Mouse (Mus musculus) midbrain, embryonic 11.5 days (tissue): ENCODE measurements around the gene Efcab5. TPM values are rescaled to one million over a fixed set of nuclear protein-coding genes. Genes with fewer than 3 reads are reported as not detected.

ENCODE experiments used
- ATAC-seq: fragments of 200-750 bp; cut with Nextera tagmentation; 2 replicates; pipeline ENCODE4 v1.8.0; 2017; ENCODE audit warnings: moderate TSS enrichment, moderate library complexity; ENCODE audit not compliant: low FRiP score
- DNase-seq: peaks from one replicate; pipeline ENCODE4 v3.0.0; 2015; ENCODE audit warnings: low spot score; ENCODE audit errors: missing footprints
- H3K27ac ChIP-seq: fragments of 300-500 bp; sonication (generic); 2 replicates; pipeline ENCODE4 v1.5.1; 2014; ENCODE audit warnings: low read depth, low read length
- H3K27me3 ChIP-seq: fragments of 300-500 bp; sonication (generic); 2 replicates; pipeline ENCODE4 v1.6.1; 2014; ENCODE audit warnings: mild to moderate bottlenecking, low read length, moderate library complexity, mixed read lengths; ENCODE audit not compliant: control insufficient read depth, insufficient read depth
- H3K36me3 ChIP-seq: fragments of 300-500 bp; sonication (generic); 2 replicates; pipeline ENCODE4 v1.6.1; 2014; ENCODE audit warnings: mild to moderate bottlenecking, low read length, moderate library complexity, mixed read lengths; ENCODE audit not compliant: control insufficient read depth, insufficient read depth
- H3K4me1 ChIP-seq: fragments of 300-500 bp; sonication (generic); 2 replicates; pipeline ENCODE4 v1.6.1; 2014; ENCODE audit warnings: low read length; ENCODE audit not compliant: control insufficient read depth, insufficient read depth
- H3K4me2 ChIP-seq: fragments of 300-500 bp; sonication (generic); 2 replicates; pipeline ENCODE4 v1.6.1; 2014; ENCODE audit warnings: mild to moderate bottlenecking, moderate library complexity
- H3K4me3 ChIP-seq: fragments of 300-500 bp; sonication (generic); 2 replicates; pipeline ENCODE4 v1.5.1; 2014; ENCODE audit warnings: low read depth, low read length
- H3K9ac ChIP-seq: fragments of 300-500 bp; sonication (generic); 2 replicates; pipeline ENCODE4 v1.6.1; 2014; ENCODE audit warnings: low read length
- H3K9me3 ChIP-seq: fragments of 300-500 bp; sonication (generic); 2 replicates; pipeline ENCODE4 v1.6.1; 2016; ENCODE audit warnings: low read length; ENCODE audit not compliant: control insufficient read depth
- WGBS: fragments of 180-500 bp; shearing (Covaris S2); extraction: QIAGEN DNeasy Blood & Tissue Kit; methylation state at CpG from one replicate; pipeline ENCODE4 v1.1.7; 2014; 5-methylcytosine and 5-hydroxymethylcytosine counted together
- polyA plus RNA-seq: library from polyadenylated mRNA; unstranded; fragments of >200 nt; fragmentation: Nextera tagmentation; extraction: Ambion mirVana; gene quantifications from 2 replicates; pipeline ENCODE4 v1.2.1, GENCODE M21; 2014

Gene Efcab5
- polyA plus RNA-seq, 1 experiment from 2014 or later, result 0.25 TPM

DNA sequence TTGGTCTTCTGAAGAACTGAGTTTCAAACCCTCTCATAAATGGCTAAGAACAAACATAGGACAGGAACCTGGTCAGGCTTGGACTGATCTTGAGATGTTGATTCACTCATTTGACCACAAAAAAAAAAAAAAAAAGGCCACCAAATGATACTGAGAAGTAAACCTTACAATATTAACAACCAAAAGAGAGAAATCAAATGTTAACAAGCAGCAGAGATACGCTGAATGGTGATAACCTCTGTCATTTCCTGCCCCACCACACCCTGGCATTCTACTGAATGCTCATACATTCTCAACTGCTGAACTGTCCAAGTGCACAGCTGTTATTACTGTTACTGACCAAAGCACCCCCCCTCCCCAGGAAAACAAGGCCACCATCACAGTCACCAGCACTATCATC lies 11.9 kb upstream of the Efcab5 start:
- no peaks in the 10 kb centered on the region for H3K36me3 ChIP-seq
- no peak overlapping the region for H3K9ac ChIP-seq
- H3K27me3 ChIP-seq, result peaks cover 4% of the 10 kb centered on the region; the same call in 1 of the 2 replicates
- WGBS, result 95% methylated on average over 1 of the region's 1 CpGs
- no peak overlapping the region for H3K4me2 ChIP-seq
- no peak overlapping the region for H3K4me3 ChIP-seq
- H3K4me1 ChIP-seq, result no peaks in the 10 kb centered on the region
- no peaks in the 10 kb centered on the region for H3K9me3 ChIP-seq
- no peak overlapping the region for H3K27ac ChIP-seq
- no peak for DNase-seq
- no peak for ATAC-seq

DNA sequence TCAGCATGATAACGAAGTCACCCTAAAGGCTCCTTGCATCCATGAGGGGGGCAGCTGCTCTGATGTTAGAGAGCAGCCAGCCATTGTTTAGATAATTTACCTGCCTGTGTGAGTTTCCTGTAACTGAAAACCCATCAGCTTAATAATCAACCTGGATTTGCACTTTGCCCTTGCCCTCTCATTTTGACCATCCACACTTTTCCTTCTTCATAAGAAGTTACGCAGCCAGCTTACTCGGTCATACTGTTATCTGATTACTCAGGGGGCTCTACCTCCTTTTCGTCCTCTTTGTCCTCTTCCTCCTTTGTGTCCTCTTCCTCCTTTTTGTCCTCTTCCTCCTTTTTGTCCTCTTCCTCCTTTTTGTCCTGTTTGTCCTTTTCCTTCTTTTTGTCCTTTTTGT lies 10.9 kb upstream of the Efcab5 start:
- H3K27me3 ChIP-seq, result peaks cover 6% of the 10 kb centered on the region; the same call in 1 of the 2 replicates
- no peaks in the 10 kb centered on the region for H3K9me3 ChIP-seq
- no peak overlapping the region for H3K4me3 ChIP-seq
- DNase-seq, result peak; percentile 69
- H3K36me3 ChIP-seq, result no peaks in the 10 kb centered on the region
- H3K4me2 ChIP-seq, result no peak overlapping the region
- WGBS, result 45% methylated on average over 4 of the region's 4 CpGs
- H3K4me1 ChIP-seq, result no peaks in the 10 kb centered on the region
- H3K27ac ChIP-seq, result no peak overlapping the region
- no peak overlapping the region for H3K9ac ChIP-seq
- no peak for ATAC-seq

DNA sequence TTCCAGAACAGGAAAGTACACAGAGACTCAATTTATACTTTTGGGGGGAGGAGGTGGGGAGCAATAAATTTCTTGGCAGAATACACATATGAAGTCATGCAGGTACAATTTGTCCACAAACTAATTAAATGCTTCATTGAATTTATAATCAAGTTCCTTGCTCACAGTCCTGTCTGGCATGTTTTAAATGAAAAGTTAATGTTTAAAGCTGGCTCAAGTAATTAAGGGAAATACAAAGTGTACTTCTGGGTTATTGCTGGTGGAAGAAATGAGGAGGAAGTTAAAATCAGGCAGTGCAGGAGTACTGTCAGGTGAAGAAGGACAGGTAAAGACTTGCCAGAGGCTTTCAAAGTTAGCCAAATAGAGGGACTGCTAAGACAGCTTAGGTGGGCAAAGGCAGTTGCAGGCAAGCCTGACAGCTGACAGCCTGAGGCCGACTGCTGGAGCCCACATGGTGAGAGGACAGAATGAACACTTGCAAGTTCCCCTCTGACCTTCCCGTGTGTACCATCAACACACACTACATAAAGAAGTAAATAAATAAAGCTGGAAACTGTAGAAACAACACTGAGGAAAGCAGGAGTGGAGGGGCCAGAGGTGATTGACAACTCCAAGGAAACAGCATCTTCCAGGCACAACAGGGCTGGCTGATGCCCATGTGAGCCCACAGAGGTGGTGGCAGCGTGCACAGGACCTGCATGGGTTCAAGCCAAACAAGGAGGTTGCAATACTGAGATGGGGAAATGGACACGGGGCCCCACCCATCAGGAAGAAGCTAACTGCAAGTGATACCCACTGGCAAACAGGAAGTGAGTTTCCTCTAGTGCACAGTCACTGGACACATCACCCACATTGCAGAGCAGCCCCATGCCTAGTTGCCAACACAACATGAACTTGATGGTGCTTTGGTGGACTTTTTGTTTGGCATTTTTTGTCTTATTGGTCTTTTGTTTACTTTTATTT lies 7.7 kb upstream of the Efcab5 start:
- Histone ChIP-seq H3K4me3 (no peak overlapping the region), H3K9me3 (no peaks in the 10 kb centered on the region), H3K27me3 (peaks cover 6% of the 10 kb centered on the region; the same call in 1 of the 2 replicates), H3K27ac (no peak overlapping the region), H3K36me3 (no peaks in the 10 kb centered on the region), H3K4me1 (peaks cover 8% of the 10 kb centered on the region; the same call in 1 of the 2 replicates), H3K4me2 (no peak overlapping the region), H3K9ac (no peak overlapping the region)
- no peak for ATAC-seq
- DNase-seq, result peak; percentile 73
- 39% methylated on average over 4 of the region's 4 CpGs for WGBS

DNA sequence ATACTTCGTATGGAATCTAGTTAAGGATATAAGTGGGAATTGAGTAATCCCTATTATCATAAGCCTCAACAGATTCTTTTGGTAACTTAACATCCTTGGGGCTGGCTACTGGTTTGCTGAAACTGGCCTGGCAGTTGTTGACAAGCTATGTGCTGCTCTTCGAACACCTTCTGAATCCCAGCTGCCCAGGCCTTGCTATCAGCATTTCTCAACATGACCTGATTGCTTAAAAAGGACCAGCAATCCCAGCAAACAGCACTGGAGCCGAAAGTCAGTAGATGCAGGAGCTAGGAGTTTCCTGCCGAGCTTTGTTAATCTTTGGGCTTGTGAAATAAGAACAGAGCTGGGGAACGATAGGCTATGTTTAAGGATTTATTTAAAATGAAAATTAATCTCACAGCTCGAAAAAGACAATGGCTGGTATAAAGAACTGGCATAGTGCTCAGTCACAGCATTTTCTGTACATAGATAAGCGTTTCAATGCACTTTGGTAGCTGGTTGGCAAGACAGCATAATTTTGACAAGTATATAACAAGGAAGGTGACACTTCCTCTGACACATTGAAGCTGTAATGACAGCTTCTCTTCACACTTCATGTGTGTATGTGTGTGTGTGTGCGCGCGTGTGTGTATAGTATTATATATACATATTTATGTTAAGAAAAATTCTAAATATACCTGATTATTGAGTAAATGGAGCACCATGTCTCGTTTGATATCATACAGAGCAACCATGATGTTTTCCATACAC lies 6.8 kb upstream of the Efcab5 start:
- Histone ChIP-seq H3K9me3 (no peaks in the 10 kb centered on the region), H3K4me1 (peaks cover 8% of the 10 kb centered on the region; the same call in 1 of the 2 replicates), H3K36me3 (no peaks in the 10 kb centered on the region), H3K9ac (no peak overlapping the region), H3K4me3 (no peak overlapping the region), H3K4me2 (no peak overlapping the region), H3K27ac (no peak overlapping the region), H3K27me3 (peaks cover 6% of the 10 kb centered on the region; the same call in 1 of the 2 replicates)
- 67% methylated on average over 11 of the region's 11 CpGs for whole genome bisulfite sequencing
- ATAC-seq (no peak), DNase-seq (peak; percentile 41)

DNA sequence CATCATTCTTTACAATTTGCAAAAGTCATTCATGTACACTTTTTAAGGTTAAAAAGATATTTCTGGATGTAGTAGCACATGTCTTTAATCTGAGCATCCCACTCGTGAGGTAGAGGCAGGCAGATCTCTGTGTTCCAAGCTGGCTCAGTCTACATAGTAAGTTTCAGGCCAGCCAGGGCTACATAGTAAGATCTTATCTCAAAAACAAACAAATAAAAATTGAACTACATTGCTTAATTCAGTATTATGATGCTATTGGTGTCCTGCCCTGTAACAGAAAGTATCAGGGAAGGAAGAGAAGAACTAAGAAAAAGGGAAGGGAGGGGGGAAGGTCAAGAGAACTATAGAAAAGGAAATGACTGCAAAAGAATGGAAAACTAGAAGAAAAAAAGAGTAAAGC lies 6.0 kb upstream of the Efcab5 start:
- DNase-seq (no peak), ATAC-seq (no peak)
- Histone ChIP-seq H3K4me1 (peaks cover 8% of the 10 kb centered on the region; the same call in 1 of the 2 replicates), H3K9ac (no peak overlapping the region), H3K9me3 (no peaks in the 10 kb centered on the region), H3K27ac (no peak overlapping the region), H3K4me3 (no peak overlapping the region), H3K36me3 (no peaks in the 10 kb centered on the region), H3K27me3 (peaks cover 6% of the 10 kb centered on the region; the same call in 1 of the 2 replicates), H3K4me2 (no peak overlapping the region)
- WGBS, result 46% methylated on average over 1 of the region's 1 CpGs

DNA sequence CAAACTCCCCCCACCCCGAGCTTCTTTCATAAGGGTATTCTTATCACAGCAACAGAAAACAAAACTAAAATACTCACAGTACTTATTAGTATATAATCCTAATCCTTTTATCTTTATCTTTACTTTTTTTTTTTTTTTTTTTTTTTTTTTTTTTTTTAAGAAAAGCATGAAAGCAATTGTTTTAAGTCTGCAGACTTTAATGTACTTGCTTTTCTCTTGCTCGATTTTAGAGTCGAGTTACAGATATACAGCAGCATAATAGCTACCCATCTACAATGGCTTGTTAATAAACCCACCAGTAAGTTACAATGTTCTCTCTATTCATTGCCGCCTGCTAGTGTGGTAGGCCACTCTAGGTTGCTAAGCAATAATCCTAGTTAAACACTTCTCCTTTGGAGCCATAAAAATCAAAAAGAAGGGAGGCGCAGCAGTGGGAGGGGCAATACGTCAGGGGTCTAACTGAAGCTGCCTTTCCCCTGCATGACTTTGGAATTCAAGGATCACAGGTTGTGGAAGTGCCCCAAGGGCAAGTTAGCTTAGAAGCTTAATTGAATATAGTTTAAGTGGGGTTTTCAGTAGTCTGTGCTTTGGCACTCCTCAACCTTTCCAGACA lies 5.3 kb upstream of the Efcab5 start:
- no peak overlapping the region for H3K4me3 ChIP-seq
- peaks cover 6% of the 10 kb centered on the region; the same call in 1 of the 2 replicates for H3K27me3 ChIP-seq
- no peak overlapping the region for H3K4me2 ChIP-seq
- no peak overlapping the region for H3K27ac ChIP-seq
- no peak overlapping the region for H3K9ac ChIP-seq
- peaks cover 8% of the 10 kb centered on the region; the same call in 1 of the 2 replicates for H3K4me1 ChIP-seq
- peak; percentile 86 for DNase-seq
- WGBS, result 15% methylated on average over 6 of the region's 6 CpGs
- no peaks in the 10 kb centered on the region for H3K9me3 ChIP-seq
- H3K36me3 ChIP-seq, result no peaks in the 10 kb centered on the region
- ATAC-seq, result peak; percentile 59; the same call in 1 of the 2 replicates

DNA sequence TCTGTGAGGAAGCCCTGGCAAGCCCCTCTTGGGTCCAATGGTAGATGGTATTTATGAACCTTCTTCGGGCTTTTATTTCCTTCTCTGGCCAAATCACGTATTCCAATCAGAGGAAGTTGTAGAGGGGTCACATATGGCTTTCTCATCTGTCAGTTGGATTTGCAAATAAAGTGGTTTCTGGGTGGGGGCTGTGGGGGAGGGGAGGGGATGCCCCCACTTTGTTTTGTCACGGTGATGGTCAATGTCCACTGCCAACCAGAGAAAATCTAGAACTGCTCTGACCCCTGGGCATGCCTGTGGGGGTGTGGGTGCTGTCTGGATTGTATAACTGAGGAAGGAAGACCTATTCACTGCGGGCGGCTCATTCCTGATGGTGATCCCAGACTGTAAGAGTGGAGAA lies 4.6 kb upstream of the Efcab5 start:
- no peak overlapping the region for H3K4me3 ChIP-seq
- H3K9me3 ChIP-seq, result no peaks in the 10 kb centered on the region
- DNase-seq (peak; percentile 88), ATAC-seq (no peak)
- peaks cover 6% of the 10 kb centered on the region; the same call in 1 of the 2 replicates for H3K27me3 ChIP-seq
- WGBS, result 46% methylated on average over 5 of the region's 5 CpGs
- H3K36me3 ChIP-seq, result no peaks in the 10 kb centered on the region
- H3K4me1 ChIP-seq, result peaks cover 8% of the 10 kb centered on the region; the same call in 1 of the 2 replicates
- H3K27ac ChIP-seq, result no peak overlapping the region
- no peak overlapping the region for H3K4me2 ChIP-seq
- no peak overlapping the region for H3K9ac ChIP-seq

DNA sequence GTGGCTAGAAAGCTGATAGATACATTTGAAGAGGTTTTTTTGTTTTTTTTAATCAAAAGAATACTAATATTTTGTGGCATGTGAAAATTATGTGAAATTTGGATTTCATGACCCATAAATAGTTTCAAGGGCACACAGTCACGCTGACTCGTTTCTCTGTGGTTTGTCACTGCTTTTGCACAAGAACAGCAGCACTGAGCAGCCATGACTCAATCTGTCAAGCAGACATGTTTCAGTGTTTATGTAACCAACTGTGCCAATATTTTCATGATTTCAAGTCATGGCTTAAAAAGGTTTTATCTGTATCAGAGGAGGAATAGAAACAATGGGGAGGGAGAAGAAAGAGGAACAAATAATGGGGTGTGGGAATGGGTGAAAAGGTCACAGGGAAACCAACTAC lies 3.8 kb downstream of the Efcab5 start:
- Histone ChIP-seq H3K4me3 (no peak overlapping the region), H3K27me3 (no peaks in the 10 kb centered on the region), H3K36me3 (no peaks in the 10 kb centered on the region), H3K4me2 (no peak overlapping the region), H3K9ac (no peak overlapping the region), H3K27ac (no peak overlapping the region), H3K4me1 (peaks cover 3% of the 10 kb centered on the region; the same call in 1 of the 2 replicates), H3K9me3 (no peaks in the 10 kb centered on the region)
- WGBS, result 80% methylated on average over 2 of the region's 2 CpGs
- DNase-seq, result no peak
- no peak for ATAC-seq
